Mouse (Mus musculus) liver, adult 2 months (tissue): ENCODE data around the gene Hsd11b2. TPM values are rescaled to one million over a fixed set of nuclear protein-coding genes. Genes with fewer than 3 reads are reported as not detected.

ENCODE experiments used
- DNase-seq: peaks from one replicate; pipeline ENCODE4 v3.0.0-alpha.2; 2011; ENCODE audit warnings: low read depth, low spot score; ENCODE audit errors: extremely low read depth
- H3K27ac ChIP-seq: fragments of 200-500 bp; replicated peaks from 2 replicates; pipeline ENCODE4 v1.5.1; 2012; ENCODE audit warnings: low read depth, mild to moderate bottlenecking, control low read depth, inconsistent platforms, low read length; ENCODE audit not compliant: insufficient read depth
- H3K27me3 ChIP-seq: fragments of 200-500 bp; 2 replicates; pipeline ENCODE4 v1.6.1; 2012; ENCODE audit warnings: mild to moderate bottlenecking, moderate library complexity, low read length, inconsistent platforms; ENCODE audit not compliant: control insufficient read depth, insufficient read depth
- H3K36me3 ChIP-seq: fragments of 200-500 bp; 2 replicates; pipeline ENCODE4 v1.6.1; 2012; ENCODE audit warnings: low read length, inconsistent platforms; ENCODE audit not compliant: control insufficient read depth, insufficient read depth
- H3K4me1 ChIP-seq: fragments of 200-500 bp; 2 replicates; pipeline ENCODE4 v1.6.1; 2011; ENCODE audit warnings: low read length; ENCODE audit not compliant: control insufficient read depth, insufficient read depth
- H3K4me3 ChIP-seq: fragments of 200-500 bp; 2 replicates; pipeline ENCODE4 v1.5.1; 2011; ENCODE audit warnings: low read depth, mild to moderate bottlenecking, control low read depth, low read length, moderate library complexity; ENCODE audit not compliant: insufficient read depth
- H3K79me2 ChIP-seq: fragments of 200-500 bp; 2 replicates; pipeline ENCODE4 v1.6.1; 2012; ENCODE audit warnings: inconsistent platforms, mild to moderate bottlenecking, low read length, moderate library complexity; ENCODE audit not compliant: control insufficient read depth, insufficient read depth
- H3K9ac ChIP-seq: fragments of 200-500 bp; 2 replicates; pipeline ENCODE4 v1.6.1; 2012; ENCODE audit warnings: low read depth, mild to moderate bottlenecking, control low read depth, inconsistent platforms, low read length
- CTCF ChIP-seq: fragments of 200-500 bp; IDR thresholded peaks from 2 replicates; pipeline ENCODE4 v1.5.1; 2011; ENCODE audit warnings: low read depth, low read length, control low read depth
- POLR2A ChIP-seq: fragments of 200-500 bp; IDR thresholded peaks from 2 replicates; pipeline ENCODE4 v1.6.1; 2011; ENCODE audit warnings: low read length, control low read depth; ENCODE audit not compliant: insufficient read depth; ENCODE audit errors: extremely low read depth
- WGBS: fragments of 180-500 bp; shearing (Covaris S2); methylation state at CpG from one replicate; pipeline ENCODE4 v1.1.7; 2018; 5-methylcytosine and 5-hydroxymethylcytosine counted together
- polyA plus RNA-seq: library from polyadenylated mRNA; depleted of rRNA; stranded (reverse); fragments of >200 nt; gene quantifications from 2 replicates; pipeline ENCODE4 v1.2.3, GENCODE M21; 2012
- total RNA-seq: library from RNA; depleted of rRNA; stranded (reverse); fragments of >200 nt; gene quantifications from 2 replicates; pipeline ENCODE4 v1.2.3, GENCODE M21; 2014

Hsd11b2 gene
- total and polyA plus RNA-seq, 2 experiments: 0.09 TPM; not detected in 1

DNA sequence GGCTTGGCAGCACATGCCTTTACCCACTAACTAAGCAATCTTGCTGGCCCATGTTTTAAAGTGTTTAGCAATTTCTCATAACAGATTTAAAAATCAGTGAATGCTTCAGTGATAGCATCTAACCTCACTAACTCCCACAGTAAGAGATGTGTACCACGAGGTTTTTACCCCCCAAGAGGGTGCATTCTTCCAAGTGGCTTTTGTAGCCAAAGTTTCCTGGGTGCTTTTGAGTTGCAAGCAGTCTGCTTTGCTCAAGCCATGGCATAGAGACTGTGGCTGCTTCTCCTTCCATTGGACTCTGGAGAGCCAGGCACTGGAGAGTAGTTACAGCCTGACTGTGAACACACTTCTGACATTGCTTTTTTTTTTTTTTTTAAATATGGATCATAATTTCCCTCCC, 29.3 kb upstream of the Hsd11b2 start:
- no peaks in the 10 kb centered on the region for H3K4me1 ChIP-seq
- no peaks in the 10 kb centered on the region for H3K36me3 ChIP-seq
- no peak for DNase-seq
- no peaks in the 10 kb centered on the region for H3K79me2 ChIP-seq
- 53% methylated on average over 1 of the region's 1 CpGs for WGBS
- no peak overlapping the region for H3K9ac ChIP-seq
- H3K4me3 ChIP-seq: no peak overlapping the region
- no peaks in the 10 kb centered on the region; the same call in 1 of the 2 replicates for H3K27me3 ChIP-seq
- no peak overlapping the region for H3K27ac ChIP-seq
- TF ChIP-seq CTCF (no peak), POLR2A (no peak)

DNA sequence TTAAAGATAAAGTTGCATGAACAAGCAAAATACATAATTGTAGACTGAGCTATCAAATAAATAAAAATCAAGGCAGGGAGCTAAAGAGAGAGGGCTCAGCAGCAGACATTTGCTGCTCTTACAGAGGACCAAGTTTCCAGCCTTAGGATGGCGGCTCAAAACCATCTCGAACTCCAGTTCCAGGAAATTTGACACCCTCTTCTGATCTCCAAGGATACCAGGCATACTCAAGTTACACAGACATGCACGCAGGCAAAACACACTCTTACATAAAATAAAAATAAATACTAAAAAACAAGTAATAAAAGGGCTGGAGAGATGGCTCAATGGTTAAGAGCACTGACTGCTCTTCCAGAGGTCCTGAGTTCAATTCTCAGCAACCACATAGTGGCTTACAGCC, 25.1 kb upstream of the Hsd11b2 start:
- Histone ChIP-seq H3K27ac (no peak overlapping the region), H3K4me3 (no peak overlapping the region), H3K4me1 (peaks cover 3% of the 10 kb centered on the region), H3K9ac (no peak overlapping the region), H3K36me3 (no peaks in the 10 kb centered on the region), H3K79me2 (no peaks in the 10 kb centered on the region), H3K27me3 (no peaks in the 10 kb centered on the region; the same call in 1 of the 2 replicates)
- DNase-seq: no peak
- WGBS: 85% methylated on average over 3 of the region's 3 CpGs
- TF ChIP-seq CTCF: no peak
- TF ChIP-seq POLR2A: no peak

DNA sequence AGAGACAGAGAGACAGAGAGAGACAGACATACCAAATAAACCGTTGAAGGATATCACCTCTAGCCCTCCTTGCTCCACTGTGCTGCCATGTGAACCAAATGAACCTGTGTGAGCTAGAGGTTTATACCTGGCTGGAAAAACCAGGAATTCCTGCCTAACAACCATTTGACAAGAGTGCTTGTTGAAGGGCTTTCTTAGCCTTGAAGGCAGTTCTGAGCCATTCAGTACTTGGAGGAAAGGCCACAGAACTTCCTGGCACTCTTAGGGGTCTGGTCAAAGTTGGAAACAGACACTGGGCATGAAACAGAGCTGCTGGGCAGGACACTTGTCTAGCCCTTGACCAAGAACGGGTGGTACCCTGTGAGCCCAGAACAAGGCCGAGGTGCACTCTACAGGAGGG, 24.0 kb upstream of the Hsd11b2 start:
- 91% methylated on average over 3 of the region's 3 CpGs for WGBS
- TF ChIP-seq POLR2A: no peak
- Histone ChIP-seq H3K4me1 (peaks cover 3% of the 10 kb centered on the region), H3K27ac (no peak overlapping the region), H3K9ac (no peak overlapping the region), H3K36me3 (no peaks in the 10 kb centered on the region), H3K79me2 (no peaks in the 10 kb centered on the region), H3K4me3 (no peak overlapping the region), H3K27me3 (no peaks in the 10 kb centered on the region; the same call in 1 of the 2 replicates)
- DNase-seq: no peak

DNA sequence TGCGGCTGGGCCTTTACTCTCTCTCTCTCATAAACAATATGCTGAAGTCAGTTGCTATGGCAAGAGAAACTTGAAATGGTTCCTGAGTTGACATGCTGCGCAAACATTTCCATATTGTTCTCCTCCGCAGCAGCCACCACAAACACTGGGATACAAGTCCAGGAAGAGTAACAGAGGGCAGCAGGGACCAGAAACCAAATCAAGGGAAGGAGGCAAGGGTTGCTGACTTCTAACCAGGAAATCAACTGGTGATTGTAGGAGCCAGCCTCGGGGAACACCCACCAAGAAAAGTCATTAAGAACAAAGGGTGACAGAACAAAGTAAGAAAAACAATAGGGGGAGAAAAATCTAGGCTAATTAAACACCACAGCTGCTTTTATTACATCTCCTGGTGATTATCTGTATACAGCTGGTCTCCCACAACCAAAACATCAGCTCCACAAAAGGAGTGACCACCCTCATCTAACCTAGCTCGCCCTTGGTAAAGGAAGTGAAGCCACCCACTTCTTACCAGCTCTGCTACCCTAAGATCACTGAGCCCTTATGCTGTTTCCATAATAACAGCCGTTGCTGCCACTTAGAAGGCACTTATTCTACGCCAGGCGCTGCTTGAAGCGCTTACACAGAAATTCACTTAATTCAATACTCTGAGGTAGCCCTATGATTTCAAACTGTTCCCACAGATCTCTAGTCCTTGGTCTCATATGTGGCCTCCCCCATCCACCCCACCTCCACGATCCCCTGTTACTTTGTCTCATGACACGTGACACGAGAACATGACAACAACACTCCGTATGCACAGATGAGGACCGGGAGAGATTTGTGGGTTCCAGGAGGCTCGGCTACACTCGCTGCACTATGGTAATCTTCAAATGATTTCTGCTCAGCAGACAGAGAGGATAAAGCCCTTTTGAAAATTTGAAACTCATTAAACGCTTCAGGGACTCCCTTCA, 22.9 kb upstream of the Hsd11b2 start:
- H3K79me2 ChIP-seq: no peaks in the 10 kb centered on the region
- 77% methylated on average over 17 of the region's 17 CpGs for WGBS
- no peaks in the 10 kb centered on the region; the same call in 1 of the 2 replicates for H3K27me3 ChIP-seq
- no peak overlapping the region; the same call in 1 of the 2 replicates for H3K4me3 ChIP-seq
- H3K4me1 ChIP-seq: peaks cover 3% of the 10 kb centered on the region
- H3K27ac ChIP-seq: no peak overlapping the region
- H3K9ac ChIP-seq: no peak overlapping the region
- no peaks in the 10 kb centered on the region for H3K36me3 ChIP-seq
- no peak for DNase-seq
- TF ChIP-seq POLR2A (no peak), CTCF (no peak)

DNA sequence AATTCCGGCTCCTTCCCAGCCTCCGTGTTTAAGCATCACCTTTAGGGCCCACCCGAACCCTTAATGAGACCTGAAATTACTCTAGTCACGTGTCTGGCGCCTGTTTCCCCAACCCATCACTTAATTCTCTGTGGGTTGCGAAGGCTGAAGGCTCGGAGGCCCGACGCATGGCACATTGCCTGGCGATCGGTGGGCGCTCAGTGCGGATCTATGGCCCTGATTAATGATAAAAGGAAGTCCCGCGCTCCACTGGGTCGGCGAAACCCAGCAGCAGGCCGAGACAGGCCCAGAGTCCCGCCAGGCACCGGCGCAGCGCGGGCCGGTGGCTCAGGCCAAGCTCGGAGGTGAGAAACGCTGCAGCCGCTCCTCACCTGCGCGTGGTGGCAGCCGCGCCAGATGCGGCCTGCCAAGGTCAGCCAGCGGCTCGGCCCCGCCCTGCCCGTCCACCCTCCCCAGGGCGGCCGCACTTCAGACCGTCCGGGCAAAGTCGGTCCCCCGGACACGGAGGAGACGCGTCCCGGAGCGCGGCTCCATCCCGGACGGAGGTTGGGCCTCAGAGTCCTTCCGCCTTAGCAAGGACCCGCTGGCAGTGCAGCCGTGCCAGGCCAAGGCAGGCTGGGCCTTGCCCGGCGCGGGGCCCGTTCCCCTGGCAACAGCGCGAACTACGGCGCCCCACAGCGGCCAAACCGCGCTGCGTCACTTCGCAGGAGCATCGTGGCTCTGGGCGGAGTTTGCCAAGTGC, 21.9 kb upstream of the Hsd11b2 start, which contains the start of gene Zdhhc1:
Gene Zdhhc1 (minus strand): TSS at position 464 of the 742 bp plus-strand sequence.
- H3K27me3 ChIP-seq: no peaks in the 10 kb centered on the region
- 5% methylated on average over 67 of the region's 68 CpGs for WGBS
- no peaks in the 10 kb centered on the region for H3K79me2 ChIP-seq
- TF ChIP-seq POLR2A: no peak
- peak; percentile 67 for TF ChIP-seq CTCF
- DNase-seq: peak; percentile 60
- H3K4me1 ChIP-seq: peaks cover 3% of the 10 kb centered on the region
- H3K36me3 ChIP-seq: no peaks in the 10 kb centered on the region
- peak within 1 kb of the TSS; percentile 40; the same call in 1 of the 2 replicates for H3K27ac ChIP-seq
- peak within 1 kb of the TSS; percentile 77 for H3K9ac ChIP-seq
- peak within 1 kb of the TSS; percentile 89 for H3K4me3 ChIP-seq
